Mouse (Mus musculus) heart, embryonic 12.5 days (tissue): Measurements from ENCODE around the gene Cdyl. TPM values are rescaled to one million over a fixed set of nuclear protein-coding genes. Genes with fewer than 3 reads are reported as not detected.

Experiments
- ATAC-seq: fragments of 200-750 bp; cut with Nextera tagmentation; 2 replicates; pipeline ENCODE4 v1.8.0; 2017; ENCODE audit warnings: moderate TSS enrichment, moderate library complexity; ENCODE audit not compliant: insufficient number of reproducible peaks, low FRiP score
- H3K27ac ChIP-seq: fragments of 300-500 bp; sonication (generic); 2 replicates; pipeline ENCODE4 v1.5.1; 2016; ENCODE audit warnings: mild to moderate bottlenecking, moderate library complexity; ENCODE audit not compliant: poor library complexity, severe bottlenecking
- H3K27me3 ChIP-seq: fragments of 300-500 bp; sonication (generic); replicated peaks from 2 replicates; pipeline ENCODE4 v1.6.1; 2016; ENCODE audit warnings: mild to moderate bottlenecking, moderate library complexity
- H3K36me3 ChIP-seq: fragments of 300-500 bp; sonication (generic); 2 replicates; pipeline ENCODE4 v1.6.1; 2016; ENCODE audit warnings: mild to moderate bottlenecking, moderate library complexity
- H3K4me1 ChIP-seq: fragments of 300-500 bp; sonication (generic); replicated peaks from 2 replicates; pipeline ENCODE4 v1.6.1; 2016; ENCODE audit warnings: mild to moderate bottlenecking
- H3K4me2 ChIP-seq: fragments of 300-500 bp; sonication (generic); 2 replicates; pipeline ENCODE4 v1.6.1; 2016; ENCODE audit warnings: mild to moderate bottlenecking, moderate library complexity
- H3K4me3 ChIP-seq: fragments of 300-500 bp; sonication (generic); 2 replicates; pipeline ENCODE4 v1.5.1; 2016; ENCODE audit warnings: mild to moderate bottlenecking
- H3K9ac ChIP-seq: fragments of 300-500 bp; sonication (generic); 2 replicates; pipeline ENCODE4 v1.6.1; 2016; ENCODE audit warnings: mild to moderate bottlenecking, moderate library complexity
- H3K9me3 ChIP-seq: fragments of 300-500 bp; sonication (generic); replicated peaks from 2 replicates; pipeline ENCODE4 v1.6.1; 2016; ENCODE audit warnings: mild to moderate bottlenecking, moderate library complexity
- WGBS: fragments of 180-500 bp; shearing (Covaris S2); methylation state at CpG from one replicate; pipeline ENCODE4 v1.1.7; 2016; 5-methylcytosine and 5-hydroxymethylcytosine counted together
- polyA plus RNA-seq: library from polyadenylated mRNA; unstranded; fragments of >200 nt; fragmentation: Nextera tagmentation; extraction: Ambion mirVana; gene quantifications from 2 replicates; pipeline ENCODE4 v1.2.1, GENCODE M21; 2016

The Cdyl gene
- polyA plus RNA-seq, 1 experiment from 2014 or later, result 19.6 TPM

DNA sequence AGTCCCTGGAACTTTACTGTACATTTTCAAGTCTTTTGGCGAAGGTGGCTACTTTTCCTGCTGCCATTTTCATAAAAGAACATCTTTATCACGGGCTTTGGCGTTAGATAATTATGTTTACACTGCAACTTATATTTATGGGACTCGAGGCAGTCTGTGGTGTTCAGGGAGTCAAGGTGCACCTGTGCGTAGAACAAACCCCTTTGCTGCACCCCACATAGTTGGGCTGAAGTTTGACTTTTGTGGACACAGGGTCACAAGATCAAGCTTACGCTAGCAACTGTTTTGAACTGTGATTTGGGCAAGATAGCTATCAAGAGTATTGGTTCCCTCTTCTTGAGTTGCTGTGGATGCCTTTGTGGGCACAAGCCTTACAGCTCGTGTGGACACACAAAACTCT, 140.6 kb downstream of the Cdyl start:
- Histone ChIP-seq H3K9ac (no peak overlapping the region), H3K4me2 (no peak overlapping the region), H3K27me3 (no peaks in the 10 kb centered on the region), H3K9me3 (0 out of 2 replicates have a peak, but pooled peaks cover 3% of the 10 kb centered on the region), H3K4me3 (no peak overlapping the region), H3K27ac (no peak overlapping the region), H3K4me1 (peaks cover 48% of the 10 kb centered on the region), H3K36me3 (peaks cover 4% of the 10 kb centered on the region)
- ATAC-seq, result no peak
- WGBS, result 82% methylated on average over 7 of the region's 7 CpGs

DNA sequence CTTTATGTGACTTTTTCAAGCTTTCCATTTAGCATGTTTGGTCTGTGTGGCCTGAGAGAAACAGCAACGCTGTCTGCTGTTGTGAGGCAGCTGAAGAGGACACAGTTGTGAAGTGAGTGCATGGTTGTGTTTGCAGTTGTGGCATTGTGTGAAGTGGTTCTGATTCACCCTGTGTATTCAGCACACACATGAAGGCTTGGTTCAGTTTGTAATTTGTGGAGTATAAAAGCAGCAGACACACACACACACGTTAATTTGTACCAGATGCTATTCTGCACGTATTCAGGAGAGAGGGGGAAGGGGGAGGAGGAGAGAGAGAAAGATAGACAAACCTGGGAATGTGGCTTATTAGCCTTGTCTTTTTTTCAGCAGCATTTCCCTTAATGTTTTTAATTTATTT, 146.1 kb downstream of the Cdyl start:
- Histone ChIP-seq H3K27ac (0 out of 2 replicates have a peak overlapping the region, but pooled peaks have one; percentile 8), H3K36me3 (peaks cover 4% of the 10 kb centered on the region), H3K4me1 (peaks cover 43% of the 10 kb centered on the region), H3K27me3 (no peaks in the 10 kb centered on the region), H3K4me3 (no peak overlapping the region), H3K9me3 (0 out of 2 replicates have a peak, but pooled peaks cover 3% of the 10 kb centered on the region), H3K4me2 (no peak overlapping the region), H3K9ac (no peak overlapping the region)
- ATAC-seq, result no peak
- WGBS, result 71% methylated on average over 3 of the region's 3 CpGs

GRCm38 (mm10) chr13:35806165-35806564, 146.5 kb downstream of the Cdyl start:
- no peak overlapping the region for H3K4me3 ChIP-seq
- H3K4me1 ChIP-seq, result peaks cover 43% of the 10 kb centered on the region
- no peak overlapping the region for H3K27ac ChIP-seq
- no peak for ATAC-seq
- 0 out of 2 replicates have a peak, but pooled peaks cover 3% of the 10 kb centered on the region for H3K9me3 ChIP-seq
- no peak overlapping the region for H3K9ac ChIP-seq
- WGBS, result 84% methylated on average over 7 of the region's 7 CpGs
- H3K27me3 ChIP-seq, result no peaks in the 10 kb centered on the region
- peaks cover 4% of the 10 kb centered on the region for H3K36me3 ChIP-seq
- H3K4me2 ChIP-seq, result no peak overlapping the region

GRCm38 (mm10) chr13:35807016-35807415, 147.4 kb downstream of the Cdyl start:
- WGBS, result 84% methylated on average over 7 of the region's 7 CpGs
- H3K9ac ChIP-seq, result no peak overlapping the region
- ATAC-seq, result no peak
- no peaks in the 10 kb centered on the region for H3K27me3 ChIP-seq
- H3K4me2 ChIP-seq, result no peak overlapping the region
- H3K4me3 ChIP-seq, result no peak overlapping the region
- H3K9me3 ChIP-seq, result 0 out of 2 replicates have a peak, but pooled peaks cover 3% of the 10 kb centered on the region
- H3K27ac ChIP-seq, result no peak overlapping the region
- peaks cover 4% of the 10 kb centered on the region for H3K36me3 ChIP-seq
- peaks cover 49% of the 10 kb centered on the region for H3K4me1 ChIP-seq

DNA sequence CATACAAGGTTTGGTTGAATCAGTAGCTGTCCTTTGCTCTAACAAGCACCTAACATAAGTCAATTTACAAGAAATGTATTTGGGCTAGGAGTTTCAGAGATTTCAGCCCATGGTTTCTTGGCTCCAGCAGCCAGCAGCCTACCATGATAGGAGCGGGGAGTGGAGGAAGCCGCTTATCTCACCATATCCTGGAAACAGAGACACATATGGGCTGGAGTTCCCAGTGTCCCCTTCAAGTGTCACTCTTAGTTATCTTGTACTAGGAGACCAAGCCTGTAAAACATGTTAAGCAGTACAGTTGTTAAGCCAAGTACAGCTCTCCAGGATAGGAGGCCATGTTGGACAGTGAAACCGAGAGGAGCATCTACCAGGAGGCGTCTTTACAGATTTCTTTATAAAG, 147.9 kb downstream of the Cdyl start:
- H3K4me2 ChIP-seq, result no peak overlapping the region
- 44% methylated on average over 4 of the region's 4 CpGs for WGBS
- H3K4me1 ChIP-seq, result peaks cover 54% of the 10 kb centered on the region
- no peak overlapping the region for H3K27ac ChIP-seq
- H3K4me3 ChIP-seq, result no peak overlapping the region
- 0 out of 2 replicates have a peak, but pooled peaks cover 3% of the 10 kb centered on the region for H3K9me3 ChIP-seq
- H3K9ac ChIP-seq, result no peak overlapping the region
- 0 out of 2 replicates have a peak, but pooled peaks cover under 1% of the 10 kb centered on the region for H3K36me3 ChIP-seq
- no peaks in the 10 kb centered on the region for H3K27me3 ChIP-seq
- peak; percentile 68; the same call in 1 of the 2 replicates for ATAC-seq

DNA sequence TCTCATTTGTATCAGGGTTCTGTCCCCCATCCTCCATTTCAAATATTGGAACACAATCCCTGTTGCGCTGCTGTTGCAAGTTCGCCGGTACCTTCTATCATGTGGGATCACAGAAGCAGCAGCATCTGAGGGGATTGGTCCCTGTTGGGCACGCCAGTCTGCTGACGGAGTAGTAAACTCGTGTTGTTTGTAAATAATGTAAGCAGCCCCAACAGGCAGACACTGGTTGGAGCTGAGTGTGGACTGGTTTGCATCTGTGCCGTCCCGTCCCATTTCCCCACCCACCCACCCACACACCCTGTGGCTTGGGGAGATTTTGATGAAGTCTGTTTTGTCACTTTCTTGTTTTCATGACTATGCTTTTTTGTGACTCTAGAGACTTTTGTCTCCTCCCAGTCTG, 148.3 kb downstream of the Cdyl start:
- no peak for ATAC-seq
- Histone ChIP-seq H3K4me3 (no peak overlapping the region), H3K4me2 (no peak overlapping the region), H3K9me3 (0 out of 2 replicates have a peak, but pooled peaks cover 3% of the 10 kb centered on the region), H3K4me1 (peaks cover 56% of the 10 kb centered on the region), H3K9ac (no peak overlapping the region), H3K27ac (no peak overlapping the region), H3K36me3 (no peaks in the 10 kb centered on the region), H3K27me3 (no peaks in the 10 kb centered on the region)
- WGBS, result 93% methylated on average over 8 of the region's 8 CpGs

- H3K9ac ChIP-seq, result no peak overlapping the region
- no peak for ATAC-seq
- H3K9me3 ChIP-seq, result 0 out of 2 replicates have a peak, but pooled peaks cover 3% of the 10 kb centered on the region
- H3K36me3 ChIP-seq, result no peaks in the 10 kb centered on the region
- H3K4me1 ChIP-seq, result peaks cover 58% of the 10 kb centered on the region
- H3K27ac ChIP-seq, result no peak overlapping the region
- 65% methylated on average over 5 of the region's 5 CpGs for WGBS
- H3K27me3 ChIP-seq, result no peaks in the 10 kb centered on the region
- H3K4me3 ChIP-seq, result no peak overlapping the region
- H3K4me2 ChIP-seq, result no peak overlapping the region
Observed at GRCm38 (mm10) chr13:35809252-35810159, 149.9 kb downstream of the Cdyl start.

DNA sequence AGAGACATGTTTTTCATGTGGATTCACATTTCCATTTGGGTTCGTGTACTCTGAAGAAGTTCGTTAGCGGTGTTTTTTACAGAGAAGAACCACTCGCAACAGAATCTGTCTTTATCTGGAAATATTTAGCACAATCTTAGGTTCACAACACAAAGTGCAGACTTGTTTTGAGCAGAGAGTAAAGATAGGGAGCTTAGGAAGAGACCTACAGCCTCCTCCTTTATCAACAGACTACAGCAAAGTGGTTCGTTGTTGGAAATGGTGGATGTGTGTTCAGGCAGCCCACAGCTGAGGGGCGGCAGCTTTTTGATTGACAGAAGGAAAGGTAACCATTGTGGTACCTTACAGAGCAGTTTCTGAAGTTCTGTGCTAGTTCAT, 150.5 kb downstream of the Cdyl start:
- Histone ChIP-seq H3K4me2 (no peak overlapping the region), H3K27me3 (no peaks in the 10 kb centered on the region), H3K9ac (no peak overlapping the region), H3K4me1 (peaks cover 62% of the 10 kb centered on the region), H3K9me3 (0 out of 2 replicates have a peak, but pooled peaks cover under 1% of the 10 kb centered on the region), H3K27ac (no peak overlapping the region), H3K4me3 (no peak overlapping the region), H3K36me3 (no peaks in the 10 kb centered on the region)
- no peak for ATAC-seq
- 59% methylated on average over 6 of the region's 6 CpGs for WGBS

GRCm38 (mm10) chr13:35811361-35812190, 151.9 kb downstream of the Cdyl start:
- Histone ChIP-seq H3K9ac (no peak overlapping the region), H3K27me3 (no peaks in the 10 kb centered on the region), H3K27ac (no peak overlapping the region), H3K4me1 (peaks cover 65% of the 10 kb centered on the region), H3K36me3 (peaks cover 7% of the 10 kb centered on the region), H3K9me3 (no peaks in the 10 kb centered on the region), H3K4me2 (no peak overlapping the region), H3K4me3 (no peak overlapping the region)
- 71% methylated on average over 11 of the region's 11 CpGs for WGBS
- ATAC-seq, result no peak

DNA sequence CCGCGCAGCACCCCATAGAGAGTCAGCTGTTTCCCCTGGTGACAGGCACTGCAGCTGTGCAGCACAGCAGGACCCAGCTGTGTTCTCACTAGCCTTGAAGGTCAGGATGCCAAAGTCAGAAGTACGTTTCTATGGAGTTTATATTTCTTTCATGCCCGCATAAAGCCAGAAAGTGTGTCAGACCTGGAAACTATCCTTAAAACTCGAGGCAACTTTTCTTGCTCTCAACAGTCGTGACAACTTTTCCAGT, 152.5 kb downstream of the Cdyl start:
- 76% methylated on average over 6 of the region's 6 CpGs for WGBS
- ATAC-seq, result no peak
- H3K4me3 ChIP-seq, result no peak overlapping the region
- no peaks in the 10 kb centered on the region for H3K27me3 ChIP-seq
- H3K9ac ChIP-seq, result no peak overlapping the region
- no peaks in the 10 kb centered on the region for H3K9me3 ChIP-seq
- H3K4me2 ChIP-seq, result no peak overlapping the region
- H3K27ac ChIP-seq, result no peak overlapping the region
- H3K36me3 ChIP-seq, result peaks cover 13% of the 10 kb centered on the region
- peaks cover 63% of the 10 kb centered on the region for H3K4me1 ChIP-seq
